Mouse (Mus musculus) left cerebral cortex, adult 8-10 months (tissue): Measurements from ENCODE around the gene Suco. TPM values are rescaled to one million over a fixed set of nuclear protein-coding genes. Genes with fewer than 3 reads are reported as not detected.
A peak's percentile ranks its signal among the peaks of the same experiment; 100 is the strongest.

ENCODE experiments used
- DNase-seq, 2 experiments: peaks; one replicate each; pipeline ENCODE4 v3.0.0; 2022; ENCODE audit warnings: low spot score in 2 of 2
- total RNA-seq, 4 experiments: library from RNA; stranded (reverse); gene quantifications; 2 replicates each; pipeline ENCODE4 v1.2.4; 2022

The Suco gene
- 10 to 100 TPM; 40.2 to 48.7 (median 45.8) TPM for total RNA-seq

DNA sequence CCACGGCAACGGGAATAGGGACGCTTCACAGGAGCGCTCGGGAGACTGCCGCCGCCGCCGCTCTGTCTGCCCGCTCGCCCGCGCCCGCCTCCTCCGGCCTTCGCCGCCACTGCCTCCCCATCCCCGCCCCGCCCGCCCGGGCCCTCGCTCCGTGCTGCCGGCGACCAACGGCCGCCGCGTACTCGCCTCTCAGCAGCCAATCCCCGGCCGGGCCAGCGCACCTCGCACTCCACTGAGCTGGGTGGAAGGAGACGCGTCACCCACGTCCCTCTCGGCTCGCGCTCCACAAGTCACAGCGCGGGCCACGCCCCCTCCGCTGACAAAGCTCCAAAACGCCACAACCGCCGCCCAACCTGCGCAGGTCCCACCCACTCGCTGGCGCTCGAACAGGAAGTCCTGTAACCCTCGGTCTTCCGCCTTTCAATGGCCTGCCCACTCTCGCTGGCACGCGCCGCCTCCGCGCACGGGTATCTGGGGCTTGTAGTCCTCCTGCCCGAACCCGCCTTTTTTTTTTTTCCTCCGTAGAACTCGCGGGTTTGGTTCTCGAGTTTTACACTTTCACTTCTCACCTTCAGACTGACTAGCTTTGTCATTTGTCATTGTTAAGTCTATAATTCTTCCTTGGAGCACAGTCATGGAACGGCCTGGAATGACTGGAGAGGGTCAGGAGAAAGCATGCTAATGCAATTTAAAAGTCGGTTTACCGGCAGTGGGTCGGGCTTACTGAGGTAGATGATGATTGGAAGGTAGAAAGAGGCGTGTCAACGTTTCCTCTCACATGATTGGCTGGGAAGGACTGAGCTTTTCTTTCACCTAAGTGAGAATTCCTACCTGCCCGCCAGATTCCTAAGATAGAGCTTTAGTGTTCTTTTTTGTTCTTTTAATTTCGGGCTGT lies at the start of gene Suco:
Gene Suco (minus strand): TSS at position 130 of the 895 bp plus-strand sequence.
- DNase-seq: peak; percentile 98 to 100

DNA sequence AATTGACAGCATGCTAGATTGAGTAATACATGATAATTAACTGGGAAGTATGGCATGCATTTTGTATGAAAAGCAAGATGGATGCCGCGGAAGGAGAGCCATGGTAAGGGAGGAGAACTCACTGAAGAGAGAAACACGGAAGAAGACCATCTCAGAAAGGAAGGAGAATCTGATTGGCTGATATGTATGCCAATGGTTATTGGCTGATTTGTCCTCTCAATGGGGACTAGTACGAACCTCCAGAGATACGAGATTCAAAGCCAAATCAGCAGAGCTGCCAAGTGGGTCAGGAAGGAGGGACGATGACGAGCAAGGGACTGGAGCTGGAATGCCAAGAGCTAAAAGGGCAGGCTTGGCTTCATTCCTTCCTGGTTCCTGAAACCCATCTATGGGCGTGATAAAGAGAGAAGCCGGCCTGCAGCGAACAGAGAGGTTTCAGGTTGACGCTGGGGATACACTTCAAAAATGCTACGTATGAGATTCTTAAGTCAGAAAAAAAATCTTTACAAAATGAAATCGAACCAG lies 48.9 kb upstream of the Suco start:
- no peak for DNase-seq

DNA sequence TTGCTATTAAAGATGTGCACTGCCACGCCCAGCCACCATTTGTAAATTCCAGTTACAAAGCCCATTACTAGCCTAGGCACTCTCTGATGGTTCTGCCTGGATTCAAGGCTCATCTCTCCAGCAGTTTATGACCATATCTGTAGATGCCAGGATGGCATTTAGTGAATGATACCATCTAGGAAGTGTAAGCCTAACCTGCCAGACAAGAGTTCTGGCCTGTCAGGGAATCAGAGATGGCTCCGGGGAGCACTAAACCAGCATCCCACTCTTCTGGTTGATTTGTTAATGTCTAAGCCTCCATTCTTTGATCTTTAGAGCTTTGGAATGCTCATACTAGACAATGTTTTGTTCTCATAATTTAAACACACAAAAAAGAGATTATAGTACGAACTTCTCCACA lies 47.8 kb upstream of the Suco start:
- no peak for DNase-seq

DNA sequence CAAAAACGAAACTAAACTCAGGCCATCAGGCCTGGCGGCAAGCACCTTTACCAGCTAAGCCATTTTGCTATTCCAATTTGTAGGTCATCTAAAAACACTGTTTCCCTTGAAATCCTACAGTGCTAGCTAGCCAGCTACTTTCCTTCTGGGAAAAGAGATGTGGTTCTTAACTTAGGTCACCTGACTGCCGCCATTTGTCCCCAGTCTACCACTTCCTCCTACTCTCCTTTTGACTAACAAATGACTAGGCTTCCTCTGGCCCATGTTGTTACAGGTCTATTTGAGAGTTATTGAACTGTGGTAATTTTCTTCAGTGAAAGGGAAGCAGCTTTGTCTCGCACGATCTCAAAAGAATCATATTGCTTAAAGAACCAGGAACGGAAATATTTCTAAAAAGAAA lies 45.4 kb upstream of the Suco start:
- no peak for DNase-seq

DNA sequence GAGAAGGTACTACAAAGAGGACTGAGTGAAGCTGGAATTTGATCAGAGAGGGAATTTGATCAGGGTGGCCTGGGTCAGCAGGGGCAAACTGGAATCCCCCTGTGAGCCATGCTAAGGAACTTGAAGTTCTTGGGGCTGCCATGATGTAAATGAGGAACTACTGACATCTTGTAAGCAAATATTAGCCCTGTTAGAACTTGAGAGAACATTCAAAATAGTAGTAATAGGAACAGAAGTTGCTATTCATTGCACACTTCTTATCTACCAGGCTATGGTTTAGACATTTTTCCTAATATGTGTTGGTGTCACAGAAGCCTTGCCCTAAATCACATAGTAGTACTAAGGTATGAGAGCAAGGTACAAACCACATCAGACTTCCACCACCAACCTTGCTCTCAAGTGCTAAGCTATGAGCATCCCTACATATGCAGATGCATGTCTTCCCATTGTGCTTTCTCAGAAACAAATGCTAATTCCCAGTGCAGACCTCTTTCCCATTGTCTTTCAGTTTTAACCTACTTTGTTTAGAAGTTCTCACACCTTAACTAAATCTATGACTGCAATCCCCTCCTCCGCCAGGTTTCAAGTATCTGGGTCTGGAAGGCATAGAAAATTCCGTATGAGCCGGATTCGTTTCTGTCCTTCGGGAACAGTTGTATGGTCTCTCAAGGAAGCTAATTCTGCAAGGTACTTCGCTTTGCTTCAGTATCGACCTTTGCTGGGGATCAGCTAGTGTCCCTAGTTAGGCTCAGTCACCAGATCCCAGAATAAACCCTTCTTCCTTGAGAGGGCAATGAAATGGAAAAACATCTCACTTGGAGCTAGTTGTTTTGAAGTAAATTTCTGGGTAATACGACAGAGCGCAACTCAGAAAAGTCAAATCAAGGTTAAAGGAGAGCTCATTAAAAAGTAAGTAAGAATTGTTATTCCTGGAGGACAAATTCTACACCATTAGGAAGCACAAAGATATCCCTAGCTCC lies 44.3 kb upstream of the Suco start:
- no peak for DNase-seq

DNA sequence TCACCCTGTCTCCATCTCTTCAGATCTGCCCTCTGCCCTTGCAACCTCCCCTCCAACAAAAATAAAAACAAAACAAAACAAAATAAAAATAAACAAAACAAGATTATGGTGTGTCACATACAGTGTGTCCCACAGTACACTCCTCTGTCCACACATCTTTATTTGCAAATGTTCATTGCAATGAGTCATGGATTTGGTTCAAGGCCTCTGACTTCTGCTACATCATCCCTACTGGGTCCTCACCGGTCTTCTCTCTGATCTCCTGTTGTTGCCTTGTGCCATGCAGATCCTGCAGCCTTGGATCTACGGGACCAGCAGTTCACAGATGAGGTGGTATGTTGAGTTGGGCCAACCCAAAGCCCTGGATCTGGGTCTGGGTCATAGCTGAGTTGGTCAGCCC lies 43.1 kb upstream of the Suco start:
- DNase-seq: no peak

DNA sequence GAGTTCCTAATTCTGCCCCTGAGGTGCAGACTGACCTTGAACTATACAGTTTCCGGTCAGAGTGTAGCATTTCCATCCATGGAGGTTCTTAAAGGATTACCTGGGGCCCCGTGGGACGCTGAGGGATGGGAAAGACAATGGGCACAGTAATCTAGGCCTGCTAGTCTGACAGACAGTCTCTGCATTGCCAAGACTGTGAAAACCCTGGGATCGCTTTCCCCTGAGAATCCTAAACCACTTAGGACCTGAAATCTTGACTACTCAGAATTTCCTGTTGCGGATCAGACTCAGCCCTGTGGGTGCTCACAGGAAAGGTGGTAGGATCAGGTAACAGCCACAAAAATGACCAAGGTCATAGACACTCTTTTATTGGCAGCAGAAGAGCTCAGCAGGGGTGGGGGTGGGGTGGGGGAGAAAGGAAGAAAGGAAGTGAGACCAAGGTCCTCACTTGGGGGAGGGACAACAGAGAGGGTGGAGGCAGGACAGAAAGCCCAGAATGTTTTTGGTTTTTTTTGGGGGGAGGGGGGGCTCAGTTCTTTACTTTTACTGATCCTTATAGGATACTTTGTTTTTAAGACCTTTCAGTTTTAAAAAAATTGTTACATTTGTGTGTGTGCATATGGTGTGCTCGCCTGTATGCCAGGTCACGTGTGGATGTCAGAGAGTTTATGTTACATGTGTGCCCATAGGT lies 42.3 kb upstream of the Suco start:
- DNase-seq: no peak

DNA sequence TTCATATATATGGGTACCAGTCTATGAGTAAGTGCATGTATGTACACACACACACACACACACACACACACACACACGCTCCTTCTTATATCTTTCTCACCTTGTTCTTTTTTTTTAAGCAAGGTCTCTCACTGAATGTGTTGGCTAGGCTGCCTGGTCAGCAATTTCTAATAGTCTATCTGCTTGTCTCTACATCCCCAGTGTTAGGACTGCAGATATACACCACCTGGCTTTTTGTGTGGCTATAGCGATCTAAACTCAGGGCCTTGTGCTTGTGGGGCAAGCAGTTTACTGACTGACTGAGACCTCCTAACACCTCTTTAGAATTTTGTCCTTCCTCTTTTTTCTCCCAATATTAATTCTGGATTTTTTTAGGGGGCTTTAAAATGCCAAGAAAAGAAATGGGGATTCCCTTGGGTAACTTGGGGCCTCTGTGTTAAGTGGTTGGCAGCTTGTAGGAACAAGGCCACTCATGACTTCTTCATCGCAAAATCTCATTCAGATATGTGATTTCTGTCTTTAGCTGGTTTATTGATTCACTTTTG lies 41.5 kb upstream of the Suco start:
- no peak for DNase-seq

DNA sequence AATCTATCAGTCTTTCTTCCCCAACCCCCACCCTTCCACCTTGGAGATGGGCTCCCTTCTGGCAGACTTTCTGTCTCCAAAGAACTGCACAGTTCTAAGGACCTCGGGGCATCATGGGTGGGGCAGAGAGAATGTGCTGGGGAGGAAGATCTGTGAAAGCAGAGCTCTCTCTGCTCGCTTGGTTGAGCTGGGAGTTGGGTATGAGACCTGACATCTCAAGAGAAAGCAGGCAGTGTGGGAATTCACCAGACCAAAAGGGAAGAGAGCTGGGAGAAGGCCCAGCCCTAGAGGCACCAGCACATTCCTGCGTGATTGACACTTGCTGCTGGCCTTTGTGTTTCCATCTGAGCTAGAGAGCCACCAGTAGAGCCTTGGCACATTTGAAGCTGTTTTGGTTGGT lies 39.6 kb upstream of the Suco start:
- DNase-seq: no peak

DNA sequence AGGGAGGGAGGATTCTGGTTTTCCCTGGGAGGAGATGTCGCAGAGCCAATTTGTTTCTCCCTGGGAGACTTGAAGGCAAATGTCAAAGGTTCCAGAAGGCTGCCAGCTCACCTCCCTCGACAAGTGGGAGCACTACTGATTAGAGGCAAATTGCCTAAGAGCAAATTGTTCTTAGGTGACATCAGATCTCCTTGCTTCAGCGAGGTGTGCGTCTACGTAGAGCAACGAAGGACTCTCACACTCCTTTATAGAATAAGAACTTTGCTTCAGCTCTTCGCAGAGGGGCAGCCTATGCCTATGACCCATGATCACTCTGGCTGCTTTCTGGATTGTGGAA lies 37.1 kb upstream of the Suco start:
- no peak for DNase-seq

DNA sequence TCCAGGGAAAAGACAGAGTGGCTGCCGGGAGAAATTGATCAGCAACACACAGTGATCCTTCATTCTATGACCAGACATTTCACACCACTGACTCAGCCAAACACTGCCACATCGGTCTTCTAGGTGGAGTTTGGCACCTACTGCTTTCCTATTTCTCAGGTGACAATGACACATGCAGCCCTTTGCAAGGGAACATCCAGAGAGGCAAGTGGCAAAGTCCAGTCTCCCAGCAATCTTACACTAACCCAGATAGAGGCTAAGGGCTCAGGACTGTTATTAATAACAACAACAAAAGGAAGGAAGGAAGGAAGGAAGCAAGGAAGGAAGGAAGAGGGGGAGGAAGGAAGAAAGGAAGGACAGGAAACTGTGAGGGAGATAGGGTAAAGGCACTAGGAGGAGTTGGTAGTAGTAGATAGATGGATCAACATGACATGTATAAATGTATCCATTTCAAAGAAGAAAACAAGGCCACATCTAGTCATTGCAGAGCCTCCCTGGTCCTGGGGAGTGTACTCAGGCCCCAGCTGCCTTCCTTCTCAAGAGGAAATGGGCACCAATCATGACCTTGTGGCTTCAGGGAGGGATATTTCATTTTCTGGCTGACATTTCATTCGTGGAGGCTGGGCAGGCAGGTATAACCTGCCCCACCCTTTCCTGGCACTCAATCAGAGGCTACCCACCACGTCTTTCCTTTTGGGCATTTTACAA lies 36.6 kb upstream of the Suco start:
- DNase-seq: no peak

DNA sequence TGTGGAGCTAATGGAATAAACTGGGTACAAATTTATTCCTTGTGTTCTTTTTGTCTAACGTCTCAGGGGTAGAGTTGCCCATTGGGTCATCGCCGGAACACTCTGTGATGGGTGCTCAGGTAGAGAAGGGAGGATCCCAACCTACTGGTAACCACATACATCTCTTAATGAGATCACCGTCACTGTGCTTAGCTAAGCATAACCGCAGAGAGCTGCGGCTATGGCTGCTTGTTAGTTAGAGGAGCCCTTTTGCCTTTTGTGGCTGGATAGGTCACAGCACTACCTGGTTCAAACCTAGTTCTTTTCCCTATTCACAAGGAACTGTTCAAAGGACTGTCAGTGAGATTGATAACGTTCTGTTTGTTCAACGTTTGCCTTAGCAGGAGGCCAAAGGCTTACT lies 32.6 kb upstream of the Suco start:
- DNase-seq: no peak

DNA sequence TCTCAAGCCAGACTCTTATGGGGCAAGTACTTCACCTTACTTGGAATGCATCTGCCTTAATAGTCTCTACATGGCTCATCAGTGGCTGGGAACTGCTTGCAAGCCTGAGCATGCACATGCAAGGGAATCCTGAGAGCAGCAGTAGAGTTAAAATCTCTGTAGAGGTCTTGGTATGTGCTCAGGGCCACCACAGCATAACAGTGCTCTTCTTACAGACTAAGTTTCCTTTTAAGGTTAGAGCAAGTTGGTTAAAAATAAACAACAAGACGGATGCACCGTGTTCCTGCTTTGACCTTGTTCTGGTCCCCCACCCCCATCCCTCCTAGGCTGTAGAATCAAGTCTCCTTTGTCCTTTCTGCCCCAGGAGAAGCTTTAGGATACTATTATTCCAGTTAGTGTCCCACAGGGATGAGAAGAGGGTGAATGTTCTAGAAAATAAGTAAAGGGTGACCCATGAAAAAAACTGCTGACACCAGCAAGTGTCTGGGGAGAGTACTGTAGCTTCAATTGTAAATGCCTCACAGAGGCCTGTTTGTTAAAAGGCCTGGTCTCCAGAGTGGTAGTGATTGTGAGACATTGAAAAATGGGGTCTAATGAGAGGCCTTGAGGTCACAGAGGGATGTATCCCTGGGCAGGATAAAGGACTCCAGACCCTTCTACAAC lies 31.4 kb upstream of the Suco start:
- DNase-seq: no peak

DNA sequence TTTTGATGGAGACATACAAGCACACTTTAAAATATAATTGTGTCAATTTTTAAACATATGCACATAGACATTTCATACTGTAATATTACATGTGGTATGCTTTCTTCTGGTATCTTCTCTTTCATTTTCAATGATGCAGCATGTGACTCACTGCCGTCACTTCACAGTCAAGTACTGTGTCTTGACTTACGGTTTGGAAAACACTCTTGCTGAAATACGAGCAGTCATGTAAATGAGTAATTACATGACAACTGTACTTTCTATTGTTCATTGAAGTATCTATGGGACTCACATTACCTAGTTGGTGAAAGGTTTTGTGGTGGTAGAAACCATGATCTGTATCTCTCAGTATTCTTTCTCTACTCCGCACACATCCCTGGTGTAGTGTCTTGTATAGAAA lies 30.6 kb upstream of the Suco start:
- no peak for DNase-seq

DNA sequence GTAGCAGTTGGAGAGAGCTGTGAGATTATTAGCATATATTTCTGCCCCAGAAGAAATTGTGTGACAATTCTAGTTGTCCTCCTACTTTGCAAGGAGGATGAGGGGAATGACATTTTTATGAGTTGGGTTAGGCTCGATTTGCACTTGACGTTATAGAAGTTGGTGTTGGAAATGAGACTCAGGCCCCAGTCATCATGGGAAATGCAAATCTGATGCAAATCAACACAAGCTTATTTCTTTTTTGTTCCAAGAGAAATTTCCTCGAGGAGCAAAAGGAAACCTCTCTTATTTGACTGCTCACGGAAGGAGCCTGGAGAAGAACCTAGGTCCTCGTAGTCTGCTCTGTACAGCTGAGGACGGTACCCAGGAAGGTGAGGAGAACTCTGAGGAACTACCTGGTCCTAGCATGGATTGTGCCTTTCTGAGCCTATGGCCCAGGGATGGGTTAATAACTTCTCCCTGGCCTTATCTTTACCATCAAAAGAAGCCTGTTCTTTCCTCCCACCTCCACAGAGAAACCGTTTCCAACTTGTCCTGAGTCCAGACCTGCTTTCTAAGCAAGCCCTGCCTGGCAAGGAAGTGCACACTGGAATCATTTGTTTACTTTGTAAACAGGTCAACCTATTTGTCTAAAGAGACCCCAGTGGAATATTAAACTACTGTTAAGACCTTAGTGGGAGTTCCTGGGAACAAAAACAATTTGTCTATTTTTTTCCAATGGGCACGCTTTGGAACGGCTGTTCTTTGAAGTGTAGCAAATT lies 26.4 kb upstream of the Suco start:
- no peak for DNase-seq

DNA sequence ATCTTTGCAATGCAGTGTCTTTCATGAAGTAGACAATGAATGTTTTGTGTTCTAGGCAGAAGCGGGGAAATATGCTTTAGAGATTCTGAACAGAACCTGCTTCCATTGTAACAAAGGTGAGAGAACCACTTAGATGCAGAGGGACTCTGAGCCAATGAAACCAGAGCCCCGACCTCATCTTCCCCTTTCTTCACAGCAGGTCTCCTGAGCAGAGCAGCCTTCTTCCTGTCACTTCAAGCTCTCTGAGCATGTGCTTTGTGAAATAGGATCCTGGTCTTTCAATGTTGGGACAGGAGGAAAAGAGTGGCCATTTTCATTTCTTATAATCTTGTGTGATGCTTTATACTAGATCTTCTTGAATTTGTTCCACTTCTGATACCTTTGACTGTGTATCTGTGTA lies 23.6 kb upstream of the Suco start:
- no peak for DNase-seq

DNA sequence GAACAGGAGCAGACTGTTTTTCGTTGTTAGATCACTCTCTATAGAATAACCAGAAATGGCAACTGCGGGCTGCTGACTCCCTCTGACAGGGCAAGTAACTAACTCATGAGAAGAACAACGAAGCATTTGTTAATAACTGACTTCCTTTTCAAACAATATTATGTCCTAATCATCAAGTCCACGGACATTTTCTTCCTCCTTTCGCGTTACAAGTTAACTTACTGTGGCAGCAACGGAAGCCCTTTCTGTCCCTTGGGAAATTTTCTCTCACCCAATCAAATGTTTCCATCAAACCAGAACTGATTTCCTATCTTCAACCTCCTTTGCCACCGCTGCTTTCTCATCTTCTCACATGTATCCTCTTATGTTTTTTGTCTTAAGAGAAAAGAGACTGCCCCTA lies 20.8 kb upstream of the Suco start:
- no peak for DNase-seq

DNA sequence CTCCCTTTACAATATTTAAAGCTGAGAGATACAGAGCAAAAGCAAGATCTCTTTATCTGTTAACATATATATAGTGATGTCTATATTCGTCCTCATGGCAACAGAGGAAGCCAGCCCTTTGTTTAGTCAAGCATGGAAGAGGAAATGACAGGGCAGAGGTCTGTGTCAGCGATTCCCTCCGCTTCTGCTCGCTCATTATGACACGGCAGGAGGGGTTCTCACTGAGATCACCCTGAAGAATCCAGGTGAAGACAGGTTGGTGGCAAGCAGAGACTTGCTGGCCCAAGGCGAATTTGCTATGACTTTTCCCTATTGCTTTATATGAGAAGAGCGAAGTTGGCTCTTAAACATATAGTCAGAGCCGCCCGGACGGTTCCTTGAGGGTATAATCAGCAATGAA lies 19.6 kb upstream of the Suco start:
- DNase-seq: no peak

DNA sequence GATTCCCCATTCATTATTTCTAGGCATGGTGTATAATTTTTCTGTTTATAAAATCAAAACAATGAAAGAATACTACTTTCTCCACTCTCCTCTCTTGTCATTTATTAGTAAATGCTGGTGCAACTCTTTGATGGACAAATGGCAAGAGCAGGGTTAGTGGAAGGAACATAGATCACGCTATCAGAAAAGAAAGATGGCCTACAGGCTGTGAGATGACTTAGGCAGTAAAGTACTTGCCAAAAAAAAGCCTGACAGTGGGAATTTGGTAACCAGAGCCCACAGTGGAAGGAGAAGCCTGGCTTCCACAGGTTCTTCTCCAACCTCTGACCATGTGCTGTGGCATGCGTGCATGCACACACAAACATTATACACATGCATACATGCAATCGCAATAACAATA lies 18.5 kb upstream of the Suco start:
- DNase-seq: no peak
